Mouse (Mus musculus) v-Abl transformed pro-B cells (cell line): ENCODE measurements at regions not wholly inside any gene's neighbourhood (a gene's known extent, or its start where the extent isn't known, plus 50 kb on each side); places are given as distances from the start of the nearest gene placed in this dataset.

ENCODE experiments used
- in situ Hi-C, 2 experiments: fragments of 400-800 bp; cut with MboI; formaldehyde crosslinking; loops; one replicate each; pipeline ENCODE4 v1.15.1; 2025; ENCODE audit not compliant: unreplicated experiment in 2 of 2

DNA sequence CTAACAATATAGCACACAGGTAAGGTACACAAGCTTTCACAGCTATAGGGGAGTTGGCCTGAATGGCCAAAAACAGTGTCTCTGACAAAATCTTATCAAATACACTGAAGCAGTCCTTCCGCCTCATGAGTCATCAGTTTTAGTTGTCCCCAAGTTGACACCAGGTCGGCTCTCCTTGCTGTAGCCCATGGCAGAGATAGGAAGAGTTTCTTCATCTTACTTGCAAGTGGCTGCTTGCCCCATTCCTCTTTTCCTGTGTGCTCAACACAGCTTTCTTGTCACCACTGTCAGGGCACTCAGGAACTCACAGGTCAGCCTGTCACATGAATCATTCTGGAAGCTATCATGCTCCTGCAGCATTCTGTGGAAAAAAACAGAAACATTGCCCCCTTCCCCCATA, 77.1 kb downstream of the Olfr721-ps1 start:
- in situ Hi-C loops: loop anchor here in 1 of 2 experiments (25.0 kb wide), 2 partner anchors 509 to 1709 kb away; no protein-coding TSS in a partner anchor

DNA sequence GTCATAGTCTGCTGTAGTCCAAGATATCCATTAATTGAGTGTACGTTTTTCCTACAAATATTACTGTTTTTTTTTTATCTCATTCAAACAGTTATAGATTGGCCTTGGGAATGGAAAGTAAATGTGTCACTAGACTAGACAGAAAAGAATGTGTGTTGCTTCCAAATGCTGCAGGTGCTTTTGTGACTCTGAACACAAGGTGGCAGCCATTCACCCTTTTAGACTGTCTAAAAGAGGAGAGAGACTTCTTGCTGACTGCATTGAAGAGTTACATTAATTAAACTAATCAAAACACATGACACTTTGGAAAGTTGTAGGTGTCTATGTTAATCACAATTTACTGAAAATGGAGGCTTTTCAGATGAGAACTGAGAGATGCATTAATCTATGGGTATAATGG, 80.7 kb downstream of the Olfr721-ps1 start:
- in situ Hi-C loops: loop anchor here (5.0 to 25.0 kb wide), 5 partner anchors 233 to 1705 kb away; no protein-coding TSS in a partner anchor

DNA sequence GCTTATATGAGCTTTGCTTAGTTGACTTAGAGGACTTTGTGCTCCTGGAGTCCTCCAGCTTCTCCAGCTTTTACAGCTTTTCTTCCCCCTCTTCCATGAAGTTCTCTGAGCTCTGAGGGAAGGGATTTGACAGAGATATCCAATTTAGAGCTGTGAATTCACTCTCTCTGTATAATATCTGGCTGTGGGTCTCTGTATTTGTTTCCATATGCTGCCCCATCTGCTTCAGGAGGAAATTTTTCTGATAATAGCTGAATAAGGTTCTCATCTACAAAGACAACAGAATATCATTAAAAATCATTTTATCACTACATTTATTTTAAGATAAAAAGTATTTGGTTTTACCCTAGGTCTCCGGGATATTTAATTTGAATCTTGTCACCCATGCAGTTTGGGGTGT, 85.3 kb downstream of the Olfr721-ps1 start:
- in situ Hi-C loops: loop anchor here (10.0 to 25.0 kb wide), 4 partner anchors 228 to 1701 kb away; no protein-coding TSS in a partner anchor

DNA sequence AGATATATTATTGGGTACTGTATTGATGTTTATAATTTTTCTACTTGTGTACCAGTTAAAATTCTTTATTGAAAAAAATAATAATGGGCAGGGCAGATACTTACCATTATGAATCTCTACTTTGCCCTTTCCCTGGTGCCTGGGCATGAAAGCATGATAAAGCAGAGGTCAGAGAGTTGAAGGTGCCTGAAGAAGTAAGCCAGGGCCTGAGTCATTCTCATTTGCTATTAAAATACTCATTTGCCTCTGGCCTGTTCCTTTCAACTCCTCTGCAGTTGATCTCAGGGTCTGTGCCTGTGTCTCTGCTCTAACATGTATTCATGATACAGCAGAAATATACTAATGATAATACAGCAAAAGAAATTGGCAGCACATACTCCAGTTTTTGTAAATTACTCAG, 89.4 kb downstream of the Olfr721-ps1 start:
- in situ Hi-C loops: loop anchor here in 1 of 2 experiments (25.0 kb wide), 2 partner anchors 497 to 1697 kb away; no protein-coding TSS in a partner anchor

DNA sequence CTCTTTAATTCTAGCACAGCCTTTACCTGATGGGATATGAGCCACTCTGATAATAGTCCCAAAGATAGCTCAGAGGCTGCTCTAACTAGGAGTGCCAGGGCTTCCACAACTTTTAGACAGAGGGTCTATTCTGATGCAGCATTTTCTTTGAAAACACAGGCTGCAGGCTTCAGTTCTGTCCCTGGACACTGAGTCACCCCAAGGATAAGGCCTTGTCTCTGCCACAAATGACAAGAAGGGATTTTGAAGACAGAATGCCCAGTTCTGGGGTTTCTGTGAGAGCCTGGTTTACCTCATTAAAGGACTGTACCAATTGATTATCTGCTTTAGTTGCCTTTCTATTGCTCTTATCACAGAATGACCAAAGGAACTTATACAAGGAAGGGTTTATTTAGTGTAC, 90.9 kb downstream of the Olfr721-ps1 start:
- in situ Hi-C loops: loop anchor here in 1 of 2 experiments (25.0 kb wide), 2 partner anchors 495 to 1695 kb away; no protein-coding TSS in a partner anchor

DNA sequence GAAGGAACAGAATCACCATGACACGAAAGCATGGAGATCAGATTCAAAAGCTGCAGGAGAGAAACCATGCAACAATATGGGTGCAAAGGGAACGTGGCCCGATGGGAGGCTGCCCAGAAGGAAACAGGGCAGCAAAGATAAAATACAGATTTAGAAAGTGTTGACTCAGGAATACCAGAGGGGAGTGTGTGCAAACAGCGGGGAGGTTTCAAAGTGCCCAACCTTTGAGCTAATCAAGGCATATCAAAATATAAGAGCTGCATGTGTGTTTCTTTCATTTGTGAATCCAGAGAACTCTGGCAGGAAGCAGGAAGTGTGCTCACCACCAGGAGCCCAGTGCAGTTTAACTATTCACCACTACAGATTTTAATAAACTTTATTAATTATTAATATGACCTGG, 110.8 kb downstream of the Olfr721-ps1 start:
- in situ Hi-C loops: loop anchor here in 1 of 2 experiments (10.0 to 25.0 kb wide), 2 partner anchors 173 to 1675 kb away; no protein-coding TSS in a partner anchor

DNA sequence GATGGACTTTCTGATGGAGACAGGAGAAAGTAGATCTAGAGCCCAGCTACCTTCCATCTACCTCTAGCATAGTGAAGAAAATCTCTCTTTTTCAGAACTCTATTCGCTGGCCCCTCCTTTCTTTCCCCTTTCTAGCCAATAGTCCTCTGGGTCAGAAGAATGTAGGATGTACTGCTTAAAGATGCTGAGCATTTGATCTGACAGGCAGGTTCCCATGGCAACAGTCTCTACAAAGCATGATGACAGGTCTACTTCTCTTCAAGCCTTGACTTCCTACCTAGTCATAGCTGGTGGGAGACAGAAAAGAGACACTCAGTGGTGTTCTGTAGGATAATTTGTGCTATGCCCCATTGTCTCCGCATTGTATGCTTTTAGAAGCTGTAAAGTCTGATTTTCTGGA, 112.0 kb downstream of the Olfr721-ps1 start:
- in situ Hi-C loops: loop anchor here in 1 of 2 experiments (10.0 to 25.0 kb wide), 2 partner anchors 172 to 1674 kb away; no protein-coding TSS in a partner anchor

DNA sequence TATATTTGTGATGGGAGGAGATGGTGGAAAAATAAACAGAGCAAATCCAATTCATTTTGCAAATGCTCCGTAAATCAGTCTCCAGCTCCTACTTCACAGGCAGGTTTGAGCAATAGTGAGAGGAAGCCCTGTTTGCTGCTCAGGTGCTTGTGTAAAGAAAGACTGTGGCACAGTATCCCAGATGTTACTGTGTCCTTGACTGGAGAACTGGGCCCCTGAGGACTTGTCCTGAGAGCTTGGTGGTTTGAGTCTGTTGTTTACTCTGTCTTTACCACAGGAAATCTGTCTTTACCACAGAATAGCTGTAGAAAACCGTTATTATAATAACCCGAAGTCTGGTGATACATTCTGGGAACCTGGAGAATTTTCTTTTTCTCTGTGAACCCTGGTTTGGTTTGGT, 112.4 kb downstream of the Olfr721-ps1 start:
- in situ Hi-C loops: loop anchor here in 1 of 2 experiments (10.0 to 25.0 kb wide), 2 partner anchors 171 to 1674 kb away; no protein-coding TSS in a partner anchor

DNA sequence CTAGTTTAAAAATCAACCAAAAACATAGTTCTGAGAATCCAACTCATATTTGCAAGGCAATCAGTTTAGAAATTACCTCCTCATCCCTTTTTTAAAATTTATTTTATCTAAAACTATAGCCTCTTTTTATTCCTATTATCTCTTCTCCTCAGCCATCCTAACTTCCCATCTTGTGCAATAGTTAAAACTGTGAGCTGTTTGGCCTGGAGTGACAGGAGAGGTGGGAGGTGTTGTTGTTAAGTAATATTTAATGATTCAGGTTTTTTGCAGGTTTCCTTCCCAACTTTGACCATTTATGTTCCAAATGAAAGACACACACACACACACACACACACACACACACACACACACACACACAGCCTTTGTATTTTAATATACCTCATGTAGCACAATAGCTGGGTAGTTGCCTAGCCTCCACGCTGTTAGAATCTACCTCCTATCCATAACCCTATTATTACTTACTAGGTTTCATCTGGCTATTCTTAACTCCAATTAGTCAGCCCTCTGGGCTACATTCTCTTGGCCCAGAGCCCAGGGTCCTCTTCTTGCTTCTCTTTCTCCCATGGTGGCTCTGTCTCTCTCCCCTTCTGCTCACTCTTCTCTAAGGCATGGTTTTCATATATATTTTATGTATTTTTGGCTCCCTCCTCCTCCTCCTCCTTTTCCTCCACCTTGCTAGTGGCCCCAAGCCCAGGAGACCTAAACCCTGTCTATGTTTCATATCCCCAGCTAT, 113.5 kb downstream of the Olfr721-ps1 start:
- in situ Hi-C loops: loop anchor here in 1 of 2 experiments (10.0 to 25.0 kb wide), 2 partner anchors 170 to 1673 kb away; no protein-coding TSS in a partner anchor

DNA sequence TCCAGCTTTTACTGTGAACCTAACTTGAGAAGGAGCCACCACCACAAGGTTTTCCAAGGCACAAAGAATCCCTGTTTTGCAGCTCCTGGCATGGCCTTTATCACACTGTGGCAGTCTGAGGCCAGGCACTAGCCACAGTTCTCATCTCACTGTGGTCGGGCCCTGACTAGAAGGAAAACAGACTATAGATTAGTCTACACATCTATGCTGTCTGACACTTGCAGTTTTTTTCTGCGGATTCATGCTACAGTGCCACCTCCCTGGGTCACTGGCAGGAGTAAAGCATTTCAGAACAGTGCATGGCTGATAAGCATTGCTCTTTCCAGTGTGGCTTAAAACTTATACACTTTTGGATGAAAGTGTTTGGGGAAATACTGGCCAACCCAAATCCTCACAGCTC, 114.3 kb downstream of the Olfr721-ps1 start:
- in situ Hi-C loops: loop anchor here in 1 of 2 experiments (10.0 to 25.0 kb wide), 2 partner anchors 169 to 1672 kb away; no protein-coding TSS in a partner anchor

DNA sequence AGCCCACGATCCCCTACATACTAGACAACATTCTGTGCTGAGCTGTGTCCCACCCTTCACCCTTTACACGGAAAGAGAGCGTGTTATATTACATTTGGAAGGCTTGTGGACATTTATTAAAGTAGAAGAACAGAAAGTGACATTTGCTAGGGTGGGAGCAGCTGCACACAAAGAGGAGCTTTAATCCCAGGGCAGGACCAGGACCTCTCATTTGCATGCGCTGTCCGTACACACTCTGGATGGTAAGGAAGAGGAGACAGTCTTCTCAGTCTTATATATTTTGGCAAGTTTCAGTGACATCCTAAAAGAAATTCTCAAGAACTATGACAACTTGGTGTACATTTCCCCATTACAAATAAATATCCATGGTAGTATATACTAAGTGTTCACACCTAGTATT, 114.8 kb downstream of the Olfr721-ps1 start:
- in situ Hi-C loops: loop anchor here in 1 of 2 experiments (10.0 to 25.0 kb wide), 2 partner anchors 169 to 1671 kb away; no protein-coding TSS in a partner anchor

DNA sequence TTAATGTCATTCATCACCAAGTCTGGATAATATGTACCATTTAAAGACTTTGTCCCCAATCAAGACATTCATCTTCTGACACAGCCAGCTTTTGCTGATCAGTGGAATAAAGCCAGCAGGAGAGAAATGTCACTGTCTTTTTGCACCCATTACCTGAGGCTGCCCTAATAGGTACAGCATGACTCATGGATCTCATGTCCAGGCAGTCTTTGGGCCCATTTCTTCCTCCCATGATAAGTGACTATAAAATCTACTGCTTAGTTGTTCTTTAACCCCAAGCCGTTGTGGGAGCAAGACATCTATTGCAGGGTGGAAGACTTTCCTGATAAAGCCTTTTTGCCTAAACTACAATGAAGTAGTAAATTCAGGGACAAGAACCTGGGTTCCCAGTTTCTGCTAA, 116.9 kb downstream of the Olfr721-ps1 start:
- in situ Hi-C loops: loop anchor here in 1 of 2 experiments (10.0 to 25.0 kb wide), 2 partner anchors 167 to 1669 kb away; no protein-coding TSS in a partner anchor

DNA sequence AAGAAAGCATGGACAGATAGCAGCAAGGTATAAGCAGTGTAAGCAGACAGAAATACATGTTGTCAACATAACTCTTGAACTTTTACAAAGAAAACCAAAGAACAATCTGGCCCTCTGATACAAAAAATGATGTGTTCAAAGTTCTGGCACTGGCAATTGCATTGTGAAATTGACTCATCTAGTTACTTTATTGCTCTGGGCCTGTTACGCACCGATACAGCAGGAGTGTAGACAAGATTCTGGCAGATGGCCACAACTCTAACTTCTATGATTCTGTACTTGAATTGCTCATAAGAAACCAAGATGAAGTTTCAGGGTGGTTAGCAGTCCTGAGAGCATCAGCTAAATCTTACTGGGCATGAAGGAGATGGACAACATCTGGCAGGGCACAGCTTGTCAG, 117.7 kb downstream of the Olfr721-ps1 start:
- in situ Hi-C loops: loop anchor here in 1 of 2 experiments (10.0 to 25.0 kb wide), 2 partner anchors 166 to 1668 kb away; no protein-coding TSS in a partner anchor

DNA sequence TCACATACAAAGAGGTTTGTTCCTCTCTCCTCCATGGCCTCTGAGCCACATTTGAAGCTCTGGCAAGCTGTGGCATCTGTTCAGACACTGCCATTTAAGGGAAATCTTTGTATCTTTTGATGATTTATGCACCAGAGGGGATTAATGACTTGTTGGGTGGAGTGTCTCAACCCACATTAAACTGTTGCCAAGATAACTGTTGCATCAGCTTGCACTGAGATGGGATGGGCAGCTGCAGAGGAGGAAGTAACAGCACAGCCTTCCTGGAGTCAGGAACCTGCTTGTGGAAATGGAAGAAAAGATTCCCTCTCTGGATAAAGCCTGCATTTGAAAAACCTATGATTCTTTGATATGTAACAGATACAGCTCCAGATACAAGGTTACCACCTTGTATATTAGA, 119.1 kb downstream of the Olfr721-ps1 start:
- in situ Hi-C loops: loop anchor here in 1 of 2 experiments (25.0 kb wide), 1 partner anchor 1667 kb away; no protein-coding TSS in a partner anchor

DNA sequence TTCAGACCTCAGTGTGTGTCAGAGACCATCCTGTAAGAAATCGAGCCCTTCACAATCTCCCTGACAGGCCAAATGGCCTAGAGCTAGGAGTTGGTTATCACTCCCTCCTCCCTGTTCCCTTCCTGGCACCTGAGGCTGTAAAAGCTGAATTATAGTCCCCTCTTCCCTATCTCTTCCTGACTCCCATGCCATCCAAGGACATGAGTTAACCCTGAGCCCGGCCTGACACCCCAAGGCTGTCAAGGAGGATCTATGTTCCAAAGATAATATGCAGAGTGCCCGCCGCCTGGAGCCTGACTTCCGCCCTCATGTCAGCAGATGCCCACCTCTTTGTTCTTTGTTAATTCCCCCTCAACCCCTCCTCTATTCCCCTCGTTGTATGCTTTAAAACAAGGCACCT, 120.2 kb downstream of the Olfr721-ps1 start:
- in situ Hi-C loops: loop anchor here in 1 of 2 experiments (25.0 kb wide), 1 partner anchor 1666 kb away; no protein-coding TSS in a partner anchor

DNA sequence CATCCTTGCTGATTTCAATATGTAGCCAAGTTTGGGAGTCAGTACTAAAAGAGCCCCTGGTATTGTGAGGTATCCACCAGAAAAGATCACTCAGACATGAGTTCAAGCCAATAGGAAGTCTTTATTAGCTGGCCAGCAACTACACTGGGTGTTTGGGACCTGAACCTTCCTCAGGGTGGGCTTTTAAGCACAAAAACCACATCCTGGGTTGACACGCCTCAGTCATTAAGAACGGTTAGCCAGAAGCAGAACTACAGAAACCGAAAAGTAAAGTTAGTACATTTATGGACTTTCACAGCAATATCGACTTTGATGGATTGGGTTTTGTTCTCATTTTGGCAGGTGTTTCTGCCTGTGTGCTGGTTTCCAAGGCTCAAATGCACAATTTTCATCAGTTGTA, 124.1 kb downstream of the Olfr721-ps1 start:
- in situ Hi-C loops: no loop called here

DNA sequence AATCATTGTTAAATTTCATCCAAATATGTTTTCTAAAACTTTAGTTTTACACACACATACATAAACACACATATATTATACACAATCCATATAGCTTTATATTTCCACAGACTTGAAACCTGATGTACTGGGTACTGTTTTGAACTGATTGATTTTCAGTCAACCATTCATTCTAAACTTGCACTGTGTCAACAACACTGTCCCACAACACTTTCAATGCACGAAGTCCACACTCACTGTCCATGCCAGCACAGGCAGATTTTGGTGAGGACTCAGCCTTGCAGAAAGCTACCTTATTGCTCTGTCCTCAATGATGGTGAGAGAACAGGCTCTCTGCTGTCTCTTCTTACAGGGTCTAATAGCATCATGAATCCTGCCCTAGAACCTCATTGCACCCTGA, 127.3 kb downstream of the Olfr721-ps1 start:
- in situ Hi-C loops: no loop called here

DNA sequence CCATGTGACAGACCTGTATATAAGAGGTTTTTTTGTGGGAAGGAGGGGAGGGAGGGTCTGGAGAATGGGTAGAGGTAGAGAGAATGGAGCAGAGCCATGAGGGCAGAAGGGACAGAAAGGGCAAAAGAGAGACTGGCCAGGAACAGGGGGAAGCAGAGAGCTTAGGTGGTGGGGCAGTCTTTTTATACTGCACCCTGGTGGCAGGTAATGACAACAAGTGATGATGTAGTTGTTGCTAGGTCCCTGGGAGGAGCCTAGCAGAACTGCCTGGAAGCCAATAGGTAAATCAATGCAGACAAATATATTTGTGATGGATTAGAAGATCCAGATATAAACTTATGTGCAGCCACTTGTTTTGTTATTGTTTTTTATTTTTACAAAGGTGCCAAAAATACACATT, 140.1 kb downstream of the Olfr721-ps1 start:
- in situ Hi-C loops: no loop called here

DNA sequence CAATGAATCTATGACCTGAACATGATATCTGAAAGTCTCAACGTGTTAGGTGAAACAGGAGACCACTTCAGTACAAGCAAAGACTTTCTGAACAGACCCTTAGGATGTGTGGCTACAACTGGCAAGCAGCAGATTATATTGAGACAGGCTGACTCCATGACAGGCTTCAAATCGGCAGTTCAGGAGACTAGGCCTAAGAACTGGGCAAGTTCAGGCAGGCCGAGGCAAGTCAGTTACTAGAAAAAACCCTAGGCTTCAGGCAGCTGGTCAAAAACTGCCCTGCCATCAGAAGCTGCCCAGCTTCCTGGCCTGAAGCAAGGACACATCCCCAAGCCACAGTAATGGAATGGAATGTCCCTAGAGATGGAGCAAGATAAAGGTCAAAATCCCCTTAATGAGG, 140.6 kb downstream of the Olfr721-ps1 start:
- in situ Hi-C loops: no loop called here

DNA sequence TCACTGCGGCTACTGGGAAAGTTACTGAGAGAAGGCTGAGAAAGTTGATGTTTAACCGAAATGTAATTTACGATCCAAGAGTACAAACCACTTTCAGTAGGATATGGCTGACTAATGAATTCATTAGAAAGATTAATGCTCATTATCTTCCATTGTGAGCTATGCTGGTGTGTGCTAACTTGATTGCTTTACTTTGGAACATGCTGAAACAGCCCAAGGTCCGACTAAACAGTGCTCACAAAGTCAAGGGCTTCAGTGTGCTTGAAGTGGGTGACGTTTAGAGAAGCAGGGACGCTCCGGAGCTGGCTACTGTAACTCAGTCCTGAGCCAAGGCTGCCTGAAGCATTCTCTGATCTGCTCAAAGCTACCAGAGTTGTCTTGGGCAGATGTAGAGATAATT, 143.1 kb downstream of the Olfr721-ps1 start:
- in situ Hi-C loops: no loop called here

DNA sequence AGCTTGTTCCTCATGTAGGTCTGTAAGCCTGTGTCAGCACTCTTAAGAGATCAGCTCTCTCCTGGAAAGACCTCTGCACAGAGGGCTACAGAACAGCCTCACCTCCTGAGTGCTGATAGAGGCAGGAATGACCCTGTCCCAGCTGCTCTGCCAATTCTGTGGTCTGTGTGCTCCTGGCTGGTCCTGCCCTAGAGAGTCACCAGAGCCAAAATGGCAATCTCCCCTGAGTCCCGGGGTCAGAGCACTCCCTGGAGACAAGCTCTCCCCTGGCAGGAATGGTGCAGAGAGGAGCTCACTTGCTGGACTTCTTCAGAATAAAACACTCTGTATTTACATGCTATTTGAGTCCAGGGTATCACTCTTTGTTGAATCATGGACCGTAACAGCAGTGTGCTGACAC, 149.9 kb upstream of the Slc4a7 start:
- in situ Hi-C loops: no loop called here
